Mouse (Mus musculus) midbrain, embryonic 10.5 days (tissue): ENCODE results near the gene Rab30. TPM values are rescaled to one million over a fixed set of nuclear protein-coding genes. Genes with fewer than 3 reads are reported as not detected.

Experiments
- DNase-seq: peaks from one replicate; pipeline ENCODE4 v3.0.0-alpha.2; 2017; ENCODE audit warnings: low spot score
- H3K27ac ChIP-seq: fragments of 300-500 bp; sonication (generic); replicated peaks from 2 replicates; pipeline ENCODE4 v1.5.1; 2016; ENCODE audit warnings: mild to moderate bottlenecking
- H3K27me3 ChIP-seq: fragments of 300-500 bp; sonication (generic); 2 replicates; pipeline ENCODE4 v1.6.1; 2016; ENCODE audit warnings: low read depth, mild to moderate bottlenecking; ENCODE audit not compliant: poor library complexity, severe bottlenecking
- H3K36me3 ChIP-seq: fragments of 300-500 bp; sonication (generic); 2 replicates; pipeline ENCODE4 v1.6.1; 2016; ENCODE audit warnings: mild to moderate bottlenecking, moderate library complexity
- H3K4me1 ChIP-seq: fragments of 300-500 bp; sonication (generic); 2 replicates; pipeline ENCODE4 v1.6.1; 2016
- H3K4me3 ChIP-seq: fragments of 300-500 bp; sonication (generic); 2 replicates; pipeline ENCODE4 v1.5.1; 2016; ENCODE audit warnings: mild to moderate bottlenecking, moderate library complexity
- H3K9me3 ChIP-seq: fragments of 300-500 bp; sonication (generic); replicated peaks from 2 replicates; pipeline ENCODE4 v1.6.1; 2016; ENCODE audit warnings: mild to moderate bottlenecking
- WGBS: fragments of 180-500 bp; shearing (Covaris S2); methylation state at CpG from one replicate; pipeline ENCODE4 v1.1.7; 2016; 5-methylcytosine and 5-hydroxymethylcytosine counted together
- polyA plus RNA-seq: library from polyadenylated mRNA; unstranded; fragments of >200 nt; fragmentation: Nextera tagmentation; extraction: Ambion mirVana; gene quantifications from 2 replicates; pipeline ENCODE4 v1.2.1, GENCODE M21; 2016

Rab30 gene
- polyA plus RNA-seq, 1 experiment from 2014 or later: 15.1 TPM

GRCm38 (mm10) chr7:92807482-92807881 lies 66.1 kb downstream of the Rab30 start:
- Histone ChIP-seq H3K27ac (no peak overlapping the region), H3K36me3 (no peaks in the 10 kb centered on the region), H3K4me3 (no peak overlapping the region), H3K9me3 (no peaks in the 10 kb centered on the region), H3K4me1 (peaks cover 7% of the 10 kb centered on the region; the same call in 1 of the 2 replicates), H3K27me3 (no peaks in the 10 kb centered on the region)
- WGBS: 92% methylated on average over 4 of the region's 4 CpGs
- no peak for DNase-seq

- peaks cover 1% of the 10 kb centered on the region; the same call in 1 of the 2 replicates for H3K4me1 ChIP-seq
- H3K4me3 ChIP-seq: no peak overlapping the region
- H3K36me3 ChIP-seq: no peaks in the 10 kb centered on the region
- no peak for DNase-seq
- WGBS: 92% methylated on average over 7 of the region's 7 CpGs
- H3K27me3 ChIP-seq: no peaks in the 10 kb centered on the region
- H3K27ac ChIP-seq: no peak overlapping the region
- no peaks in the 10 kb centered on the region for H3K9me3 ChIP-seq
Observed at GRCm38 (mm10) chr7:92811667-92812279, 70.4 kb downstream of the Rab30 start.

GRCm38 (mm10) chr7:92817242-92817641 lies 75.8 kb downstream of the Rab30 start:
- Histone ChIP-seq H3K4me1 (no peaks in the 10 kb centered on the region), H3K27me3 (no peaks in the 10 kb centered on the region), H3K4me3 (no peak overlapping the region), H3K36me3 (no peaks in the 10 kb centered on the region), H3K27ac (no peak overlapping the region), H3K9me3 (no peaks in the 10 kb centered on the region)
- no peak for DNase-seq
- WGBS: 87% methylated on average over 2 of the region's 2 CpGs

GRCm38 (mm10) chr7:92817886-92818285 lies 76.5 kb downstream of the Rab30 start:
- Histone ChIP-seq H3K27ac (no peak overlapping the region), H3K4me1 (no peaks in the 10 kb centered on the region), H3K9me3 (no peaks in the 10 kb centered on the region), H3K27me3 (no peaks in the 10 kb centered on the region), H3K4me3 (no peak overlapping the region), H3K36me3 (no peaks in the 10 kb centered on the region)
- WGBS: 89% methylated on average over 9 of the region's 9 CpGs
- DNase-seq: no peak

- Histone ChIP-seq H3K27me3 (no peaks in the 10 kb centered on the region), H3K36me3 (no peaks in the 10 kb centered on the region), H3K4me3 (no peak overlapping the region), H3K4me1 (no peaks in the 10 kb centered on the region), H3K27ac (no peak overlapping the region), H3K9me3 (no peaks in the 10 kb centered on the region)
- no peak for DNase-seq
- 88% methylated on average over 11 of the region's 11 CpGs for WGBS
Observed at GRCm38 (mm10) chr7:92819656-92820055, 78.3 kb downstream of the Rab30 start.

GRCm38 (mm10) chr7:92820410-92820809 lies 79.0 kb downstream of the Rab30 start:
- WGBS: 86% methylated on average over 1 of the region's 1 CpGs
- no peak overlapping the region for H3K27ac ChIP-seq
- H3K9me3 ChIP-seq: no peaks in the 10 kb centered on the region
- no peaks in the 10 kb centered on the region for H3K36me3 ChIP-seq
- no peaks in the 10 kb centered on the region for H3K4me1 ChIP-seq
- H3K4me3 ChIP-seq: no peak overlapping the region
- no peak for DNase-seq
- H3K27me3 ChIP-seq: no peaks in the 10 kb centered on the region

GRCm38 (mm10) chr7:92820941-92821465 lies 79.6 kb downstream of the Rab30 start:
- Histone ChIP-seq H3K36me3 (no peaks in the 10 kb centered on the region), H3K27ac (no peak overlapping the region), H3K9me3 (no peaks in the 10 kb centered on the region), H3K4me1 (no peaks in the 10 kb centered on the region), H3K4me3 (no peak overlapping the region), H3K27me3 (no peaks in the 10 kb centered on the region)
- no peak for DNase-seq
- 83% methylated on average over 7 of the region's 7 CpGs for WGBS

- no peak overlapping the region for H3K4me3 ChIP-seq
- H3K27ac ChIP-seq: no peak overlapping the region
- H3K36me3 ChIP-seq: no peaks in the 10 kb centered on the region
- H3K4me1 ChIP-seq: no peaks in the 10 kb centered on the region
- 60% methylated on average over 4 of the region's 4 CpGs for WGBS
- H3K9me3 ChIP-seq: no peaks in the 10 kb centered on the region
- DNase-seq: no peak
- no peaks in the 10 kb centered on the region for H3K27me3 ChIP-seq
Observed at GRCm38 (mm10) chr7:92821871-92822270, 80.5 kb downstream of the Rab30 start.

GRCm38 (mm10) chr7:92822409-92823101 lies 81.2 kb downstream of the Rab30 start:
- 65% methylated on average over 1 of the region's 1 CpGs for WGBS
- no peaks in the 10 kb centered on the region for H3K4me1 ChIP-seq
- no peaks in the 10 kb centered on the region for H3K36me3 ChIP-seq
- H3K4me3 ChIP-seq: no peak overlapping the region
- no peak overlapping the region for H3K27ac ChIP-seq
- no peaks in the 10 kb centered on the region for H3K27me3 ChIP-seq
- DNase-seq: no peak
- H3K9me3 ChIP-seq: no peaks in the 10 kb centered on the region

GRCm38 (mm10) chr7:92826248-92826647 lies 84.8 kb downstream of the Rab30 start:
- Histone ChIP-seq H3K36me3 (no peaks in the 10 kb centered on the region), H3K4me3 (no peak overlapping the region), H3K27me3 (no peaks in the 10 kb centered on the region), H3K27ac (no peak overlapping the region), H3K9me3 (no peaks in the 10 kb centered on the region), H3K4me1 (no peaks in the 10 kb centered on the region)
- DNase-seq: no peak
- WGBS: 90% methylated on average over 3 of the region's 3 CpGs

- 63% methylated on average over 3 of the region's 3 CpGs for WGBS
- H3K36me3 ChIP-seq: no peaks in the 10 kb centered on the region
- no peak overlapping the region for H3K27ac ChIP-seq
- no peaks in the 10 kb centered on the region for H3K27me3 ChIP-seq
- no peak overlapping the region for H3K4me3 ChIP-seq
- H3K4me1 ChIP-seq: no peaks in the 10 kb centered on the region
- DNase-seq: no peak
- no peaks in the 10 kb centered on the region for H3K9me3 ChIP-seq
Observed at GRCm38 (mm10) chr7:92827981-92828380, 86.6 kb downstream of the Rab30 start.

- Histone ChIP-seq H3K27ac (no peak overlapping the region), H3K4me3 (no peak overlapping the region), H3K27me3 (no peaks in the 10 kb centered on the region), H3K9me3 (no peaks in the 10 kb centered on the region), H3K36me3 (0 out of 2 replicates have a peak, but pooled peaks cover 7% of the 10 kb centered on the region), H3K4me1 (no peaks in the 10 kb centered on the region)
- no peak for DNase-seq
- WGBS: 92% methylated on average over 6 of the region's 6 CpGs
Observed at GRCm38 (mm10) chr7:92832395-92832794, 91.0 kb downstream of the Rab30 start.

GRCm38 (mm10) chr7:92834391-92834790 lies 93.0 kb downstream of the Rab30 start:
- Histone ChIP-seq H3K4me3 (no peak overlapping the region), H3K27me3 (no peaks in the 10 kb centered on the region), H3K27ac (no peak overlapping the region), H3K9me3 (no peaks in the 10 kb centered on the region), H3K4me1 (no peaks in the 10 kb centered on the region), H3K36me3 (0 out of 2 replicates have a peak, but pooled peaks cover 7% of the 10 kb centered on the region)
- no peak for DNase-seq
- WGBS: 92% methylated on average over 2 of the region's 2 CpGs
